Mouse (Mus musculus) G1E (cell line): ENCODE measurements around the gene Rarres2. TPM values are rescaled to one million over a fixed set of nuclear protein-coding genes. Genes with fewer than 3 reads are reported as not detected.

ENCODE experiments used
- ATAC-seq: 2 replicates; pipeline ENCODE4 v1.8.0; 2016; ENCODE audit warnings: mild to moderate bottlenecking; ENCODE audit not compliant: insufficient number of reproducible peaks, poor library complexity, low FRiP score, severe bottlenecking; ENCODE audit errors: extremely low read depth
- DNase-seq: peaks from one replicate; pipeline ENCODE4 v3.0.0; 2012; ENCODE audit warnings: low spot score
- H3K27me3 ChIP-seq: 2 replicates; pipeline ENCODE4 v1.6.1; 2012; ENCODE audit warnings: mild to moderate bottlenecking, low read length, inconsistent platforms; ENCODE audit not compliant: insufficient read depth
- H3K36me3 ChIP-seq: replicated peaks from 2 replicates; pipeline ENCODE3; 2012; ENCODE audit warnings: mild to moderate bottlenecking, inconsistent platforms
- H3K4me1 ChIP-seq: 2 replicates; pipeline ENCODE4 v1.6.1; 2012; ENCODE audit warnings: low read depth, low read length, inconsistent platforms, mixed read lengths; ENCODE audit not compliant: insufficient read depth
- H3K4me3 ChIP-seq: 2 replicates; pipeline ENCODE4 v1.5.1; 2012; ENCODE audit warnings: low read depth, mild to moderate bottlenecking, inconsistent platforms, low read length, moderate library complexity, mixed read lengths
- H3K9me3 ChIP-seq: replicated peaks from 2 replicates; pipeline ENCODE4 v1.6.1; 2012; ENCODE audit warnings: inconsistent platforms
- CTCF ChIP-seq: IDR thresholded peaks from 2 replicates; pipeline ENCODE4 v1.5.1; 2012; ENCODE audit warnings: low read depth, low read length, inconsistent platforms, mixed read lengths
- GATA1 ChIP-seq: IDR thresholded peaks from 2 replicates; pipeline ENCODE4 v1.6.1; 2012; ENCODE audit warnings: borderline replicate concordance, low read length, inconsistent platforms, mixed read lengths
- GATA2 ChIP-seq: IDR thresholded peaks from 2 replicates; pipeline ENCODE4 v1.6.1; 2012; ENCODE audit warnings: low read depth, low read length, inconsistent platforms, borderline replicate concordance
- POLR2AphosphoS5 ChIP-seq: IDR thresholded peaks from 2 replicates; pipeline ENCODE4 v1.6.1; 2012; ENCODE audit warnings: low read depth, low read length, inconsistent platforms; ENCODE audit not compliant: insufficient replicate concordance
- TAL1 ChIP-seq: conservative IDR thresholded peaks from 2 replicates; pipeline ENCODE4 v1.6.1; 2012; ENCODE audit warnings: low read depth, low read length, inconsistent platforms, mixed read lengths
- polyA plus RNA-seq: library from polyadenylated mRNA; stranded (reverse); fragments of >175 nt; gene quantifications from 2 replicates; pipeline ENCODE4 v1.2.3, GENCODE M21; 2012
- total RNA-seq, 2 experiments: library from RNA; stranded (forward) in 1 of 2; stranded (reverse) in 1 of 2; fragments of 200-1000 nt in 1 of 2; fragments of >200 nt in 1 of 2; fragmentation: Nextera tagmentation in 1 of 2; gene quantifications; 2 replicates each; pipeline ENCODE4 v1.2.3; 2014 to 2017

The Rarres2 gene
- total and polyA plus RNA-seq, 3 experiments, result 0.11 TPM; not detected in 2

DNA sequence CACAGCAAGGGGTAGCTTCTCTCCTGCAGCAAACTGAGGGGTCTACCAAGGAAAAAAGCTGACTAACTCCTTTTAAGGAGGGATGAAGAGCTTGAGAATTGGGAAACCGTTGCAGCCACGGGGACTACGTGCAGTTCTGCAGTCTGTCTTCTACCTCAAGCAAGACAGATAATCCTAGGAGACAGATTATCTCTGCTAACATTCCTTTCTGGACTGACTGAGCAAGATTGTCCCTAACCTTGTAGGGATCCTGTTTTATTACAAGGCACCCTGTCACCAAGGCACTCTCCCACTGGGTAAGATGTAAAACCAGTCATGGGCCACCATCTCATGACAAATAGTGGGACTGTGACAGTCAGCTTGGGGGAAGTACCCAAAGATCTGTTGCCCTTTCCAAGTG lies 8.7 kb upstream of the Rarres2 start:
- no peak overlapping the region for H3K4me3 ChIP-seq
- H3K4me1 ChIP-seq, result no peaks in the 10 kb centered on the region
- TF ChIP-seq POLR2AphosphoS5, result no peak
- TF ChIP-seq TAL1, result no peak
- TF ChIP-seq CTCF, result no peak
- TF ChIP-seq GATA1, result no peak
- TF ChIP-seq GATA2, result no peak
- DNase-seq (no peak), ATAC-seq (no peak)
- 0 out of 2 replicates have a peak, but pooled peaks cover 2% of the 10 kb centered on the region for H3K9me3 ChIP-seq
- no peaks in the 10 kb centered on the region for H3K27me3 ChIP-seq
- H3K36me3 ChIP-seq, result no peaks in the 10 kb centered on the region

DNA sequence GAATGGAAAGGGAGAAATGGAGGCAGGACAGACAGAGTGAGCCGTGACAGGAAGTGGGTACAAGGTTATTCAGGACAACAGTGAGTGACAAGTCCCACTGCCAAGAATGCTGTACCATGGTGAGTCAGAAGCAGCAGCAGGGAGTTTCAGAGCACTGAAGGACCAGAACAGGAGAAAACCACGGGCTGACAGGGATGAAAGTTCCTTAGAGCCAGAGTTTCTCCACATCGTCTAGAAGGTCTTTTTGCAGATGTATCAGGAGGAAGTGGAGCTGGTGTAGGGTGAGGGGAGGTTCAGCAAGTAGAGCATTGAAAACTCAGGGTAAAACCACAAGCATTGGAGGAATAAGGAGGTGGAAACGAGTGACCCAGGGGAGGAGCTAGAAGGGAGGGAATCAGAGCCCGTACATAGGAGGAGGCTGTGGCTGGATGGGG lies 6.6 kb upstream of the Rarres2 start:
- H3K9me3 ChIP-seq, result no peaks in the 10 kb centered on the region
- no peaks in the 10 kb centered on the region for H3K27me3 ChIP-seq
- ATAC-seq (no peak), DNase-seq (no peak)
- TF ChIP-seq GATA1 (no peak), GATA2 (no peak), TAL1 (no peak), POLR2AphosphoS5 (no peak), CTCF (no peak)
- H3K4me3 ChIP-seq, result no peak overlapping the region
- no peaks in the 10 kb centered on the region for H3K36me3 ChIP-seq
- no peaks in the 10 kb centered on the region for H3K4me1 ChIP-seq

DNA sequence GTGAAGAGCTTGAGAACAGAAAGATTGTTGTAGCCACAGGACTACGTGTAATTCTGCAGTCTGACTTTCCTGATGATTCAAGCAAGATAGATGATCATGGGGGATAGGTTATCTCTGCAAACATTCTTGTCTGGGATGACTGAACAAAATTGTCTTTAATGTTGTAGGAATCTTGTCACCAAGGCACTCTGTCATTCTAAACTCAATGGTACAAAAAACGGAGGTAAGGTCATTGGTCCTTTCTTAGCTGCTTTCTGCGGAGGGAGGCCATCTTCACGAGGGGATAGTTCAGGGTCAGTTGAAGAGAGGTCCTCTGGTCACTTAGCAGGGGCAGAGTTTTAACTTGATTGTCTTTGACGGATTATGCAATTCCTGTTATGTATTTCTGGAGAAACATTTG lies 6.1 kb upstream of the Rarres2 start:
- Histone ChIP-seq H3K27me3 (no peaks in the 10 kb centered on the region), H3K4me1 (no peaks in the 10 kb centered on the region), H3K4me3 (no peak overlapping the region), H3K9me3 (no peaks in the 10 kb centered on the region), H3K36me3 (no peaks in the 10 kb centered on the region)
- TF ChIP-seq POLR2AphosphoS5 (no peak), GATA1 (no peak), CTCF (no peak), TAL1 (no peak), GATA2 (no peak)
- ATAC-seq (no peak), DNase-seq (no peak)

DNA sequence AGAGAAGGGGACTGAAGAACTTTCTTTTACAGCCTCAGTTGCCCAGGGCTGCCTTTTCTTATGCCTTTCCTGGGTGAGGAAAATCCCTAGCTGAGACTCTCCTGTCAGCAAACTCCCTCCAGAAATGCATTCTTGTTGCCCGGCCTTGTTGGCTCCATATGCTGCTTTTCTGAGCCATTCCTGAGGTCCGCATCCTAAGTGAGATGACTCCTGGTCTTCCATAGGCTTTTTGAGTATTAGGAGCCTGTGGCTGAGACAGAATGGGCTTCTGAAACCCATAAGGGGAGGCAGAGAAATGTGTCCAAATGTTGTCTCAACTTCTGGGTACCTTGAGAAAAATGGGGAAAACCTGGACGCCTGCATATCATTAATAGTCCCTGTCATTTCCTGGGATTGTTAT lies 1.4 kb upstream of the Rarres2 start:
- TF ChIP-seq GATA2 (no peak), CTCF (no peak), GATA1 (no peak), TAL1 (no peak), POLR2AphosphoS5 (no peak)
- Histone ChIP-seq H3K4me1 (no peaks in the 10 kb centered on the region), H3K27me3 (peaks cover 3% of the 10 kb centered on the region; the same call in 1 of the 2 replicates), H3K9me3 (no peaks in the 10 kb centered on the region), H3K36me3 (no peaks in the 10 kb centered on the region), H3K4me3 (no peak overlapping the region)
- DNase-seq, result no peak
- no peak for ATAC-seq

DNA sequence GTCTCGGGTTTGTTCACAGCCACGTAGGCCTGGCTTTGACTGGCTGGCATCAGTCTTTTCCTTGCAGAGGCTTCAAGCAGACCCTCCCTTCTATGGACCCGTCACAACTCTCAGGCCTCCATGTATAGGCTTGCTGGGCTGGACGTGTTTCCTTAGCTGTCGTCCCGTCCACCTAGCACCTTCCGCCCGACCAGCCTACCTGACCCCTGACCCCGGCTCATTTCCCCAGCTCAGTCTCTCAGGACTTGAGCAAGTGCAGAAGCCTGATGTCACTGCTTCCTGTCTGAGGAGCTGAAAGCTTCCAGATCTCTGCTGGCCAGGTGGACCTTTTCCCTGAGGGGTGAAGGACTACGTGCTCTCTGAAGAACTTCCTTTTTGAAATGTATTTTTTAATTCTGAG lies 691 bp upstream of the Rarres2 start:
- H3K27me3 ChIP-seq, result peaks cover 3% of the 10 kb centered on the region; the same call in 1 of the 2 replicates
- no peak for DNase-seq

DNA sequence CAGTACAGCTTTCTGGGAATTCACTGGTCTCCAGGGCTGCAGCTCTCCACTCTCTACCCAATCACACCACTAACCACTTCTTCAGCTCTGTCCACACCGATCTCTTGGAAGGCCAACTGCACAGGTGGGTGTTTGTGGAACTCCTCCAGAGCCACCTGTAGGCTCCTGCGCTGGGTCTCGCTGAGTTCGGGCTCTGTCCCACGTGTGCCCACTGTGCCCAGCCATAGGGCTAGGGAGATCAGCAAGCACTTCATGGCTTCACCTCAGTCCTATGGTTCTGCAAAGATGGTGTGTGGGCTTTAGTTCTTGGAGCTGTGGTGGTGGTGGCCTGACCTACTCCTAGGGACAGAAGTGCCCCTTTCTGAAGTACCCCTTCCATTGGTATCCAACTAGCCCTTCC lies 575 bp downstream of the Rarres2 start:
- no peak for ATAC-seq
- Histone ChIP-seq H3K27me3 (peaks cover 3% of the 10 kb centered on the region; the same call in 1 of the 2 replicates), H3K4me3 (no peak overlapping the region), H3K4me1 (no peaks in the 10 kb centered on the region), H3K36me3 (no peaks in the 10 kb centered on the region), H3K9me3 (no peaks in the 10 kb centered on the region)
- no peak for TF ChIP-seq GATA2
- TF ChIP-seq GATA1, result no peak
- no peak for TF ChIP-seq POLR2AphosphoS5
- no peak for TF ChIP-seq CTCF
- TF ChIP-seq TAL1, result no peak
- DNase-seq, result no peak

More for the DNA sequence above, 691 bp upstream of the Rarres2 start:
- Histone ChIP-seq H3K36me3 (no peaks in the 10 kb centered on the region), H3K9me3 (no peaks in the 10 kb centered on the region), H3K4me3 (no peak overlapping the region), H3K4me1 (no peaks in the 10 kb centered on the region)
- no peak for TF ChIP-seq TAL1
- no peak for TF ChIP-seq GATA2
- TF ChIP-seq GATA1, result no peak
- no peak for ATAC-seq
